Mouse (Mus musculus) urinary bladder, postnatal 25 days (tissue): ENCODE results near the gene Gbx2.

Experiments used
- DNase-seq: peaks from one replicate; pipeline ENCODE4 v3.0.0; 2022; ENCODE audit warnings: low spot score

The Gbx2 gene

DNA sequence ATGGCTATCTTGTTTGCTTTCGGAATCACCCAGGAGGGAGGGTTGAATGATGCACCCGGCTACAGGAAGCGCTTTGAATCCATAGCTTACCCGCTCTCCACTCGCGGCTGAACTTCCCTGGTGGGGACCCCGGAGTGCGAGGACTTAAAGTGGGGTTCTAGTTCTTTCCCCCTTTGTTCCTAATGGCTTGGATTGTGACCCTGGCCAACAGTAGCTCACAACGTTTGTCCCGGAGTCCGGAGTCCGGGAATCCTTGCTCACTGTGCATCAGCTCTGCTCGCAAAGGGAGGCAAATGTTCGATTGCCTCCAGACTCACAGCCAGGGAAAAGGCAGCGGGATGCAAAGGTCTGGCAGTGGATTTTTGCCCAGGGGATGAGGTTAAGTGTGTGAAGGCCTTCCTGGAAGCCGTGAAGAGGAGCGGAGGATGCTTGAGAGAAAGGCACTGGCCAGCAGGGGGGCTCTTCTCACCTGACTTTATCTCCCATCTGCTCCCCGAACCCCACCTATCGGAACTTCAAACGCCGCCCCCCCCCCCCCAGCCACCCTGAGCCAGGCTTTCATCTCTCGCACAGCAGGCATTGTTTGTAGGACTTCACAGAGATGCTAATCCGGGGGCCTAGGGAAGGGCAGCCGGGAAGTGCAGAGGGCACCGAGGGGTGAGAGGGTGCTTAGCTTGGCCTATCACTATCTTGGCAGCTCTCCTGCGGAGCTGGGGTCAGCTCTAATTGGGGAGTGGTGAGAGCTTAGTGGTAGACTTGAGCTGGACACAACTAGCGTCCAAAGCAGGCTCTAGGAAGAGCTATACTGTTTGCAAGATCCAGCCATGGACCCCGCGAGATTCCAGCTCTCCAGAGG lies 4.7 kb upstream of the Gbx2 start:
- DNase-seq: no peak

DNA sequence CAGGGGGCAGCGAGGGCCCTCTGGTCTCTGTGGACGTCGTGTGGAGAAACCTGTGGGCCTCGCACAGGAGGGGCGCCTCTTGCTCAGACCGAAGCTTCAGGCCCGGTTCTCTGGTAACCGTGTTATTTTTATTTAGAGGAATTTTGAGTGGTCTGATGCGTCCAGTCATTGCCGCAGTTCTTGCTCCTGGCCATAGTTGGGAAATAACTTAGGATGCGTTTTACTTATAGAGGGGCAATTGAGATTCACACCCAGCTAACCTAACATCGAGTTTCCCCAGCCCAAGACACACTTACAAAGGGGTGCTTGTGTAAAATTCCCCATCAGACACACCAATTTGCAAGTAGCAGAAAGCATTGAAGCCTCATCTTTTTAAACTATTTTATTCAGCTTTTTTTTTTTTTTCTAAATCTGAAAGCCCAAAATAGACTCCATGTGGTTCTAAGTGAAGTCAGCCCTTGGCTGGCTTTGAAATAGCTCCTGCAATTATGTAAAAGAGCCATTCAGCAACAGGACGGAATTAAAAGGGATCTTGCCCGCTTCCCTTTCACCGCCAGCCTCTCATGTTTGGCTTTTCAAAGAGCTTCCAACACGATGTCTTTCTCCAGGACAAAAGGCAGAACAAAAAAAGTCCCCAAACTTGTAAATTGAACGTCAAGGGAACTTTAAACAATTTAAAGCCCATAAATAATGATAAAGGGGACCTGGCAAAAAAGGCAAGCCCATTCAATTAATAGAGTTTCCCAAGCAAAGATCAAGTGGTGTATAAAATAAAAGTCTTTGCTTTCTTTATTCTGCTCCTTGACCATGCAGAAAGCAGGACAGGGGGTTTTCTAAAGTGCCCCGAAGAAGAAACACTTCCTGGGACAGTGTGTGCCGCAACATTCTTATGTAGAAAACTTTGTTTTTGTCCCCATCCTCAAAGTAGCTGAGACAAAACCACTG lies 3.6 kb upstream of the Gbx2 start:
- DNase-seq: no peak

DNA sequence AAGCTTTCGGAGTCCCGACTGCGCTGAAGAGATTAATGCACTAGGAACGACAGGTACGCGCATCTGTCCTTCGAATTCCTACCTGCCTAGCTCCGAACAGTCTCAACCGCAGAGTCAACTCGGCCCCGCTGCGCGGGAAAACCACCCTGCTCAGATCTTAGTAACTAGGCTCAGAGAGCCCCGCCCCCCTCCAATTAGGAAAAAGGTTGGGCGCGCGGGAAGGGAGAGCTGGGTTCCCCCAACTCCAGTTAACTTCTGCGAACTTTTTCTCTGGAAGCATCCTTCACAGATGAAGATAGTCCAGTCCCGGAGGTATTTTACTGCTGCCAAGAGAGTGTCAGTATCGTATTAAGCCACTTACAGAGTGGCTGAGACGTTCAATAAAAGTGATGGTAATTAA lies 2.8 kb upstream of the Gbx2 start:
- no peak for DNase-seq

DNA sequence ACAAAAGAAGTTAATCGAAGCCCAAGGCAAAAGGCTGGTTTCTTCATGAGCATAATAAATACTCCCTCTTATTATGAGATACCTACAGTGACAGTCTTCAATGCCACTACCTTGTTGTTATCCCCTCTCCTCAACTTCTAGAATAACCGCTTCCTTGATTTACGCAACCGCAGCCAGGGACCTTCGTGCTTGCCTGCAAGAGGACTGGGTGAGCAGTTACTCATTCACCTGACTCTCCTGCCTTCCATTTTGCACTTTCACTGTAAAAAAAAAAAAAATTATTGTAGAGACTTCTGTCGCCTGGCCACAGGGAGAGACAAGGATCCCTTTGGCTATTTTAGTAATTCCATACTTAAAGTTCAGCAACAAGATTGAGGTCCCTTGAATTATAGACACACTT lies 2.0 kb upstream of the Gbx2 start:
- no peak for DNase-seq

DNA sequence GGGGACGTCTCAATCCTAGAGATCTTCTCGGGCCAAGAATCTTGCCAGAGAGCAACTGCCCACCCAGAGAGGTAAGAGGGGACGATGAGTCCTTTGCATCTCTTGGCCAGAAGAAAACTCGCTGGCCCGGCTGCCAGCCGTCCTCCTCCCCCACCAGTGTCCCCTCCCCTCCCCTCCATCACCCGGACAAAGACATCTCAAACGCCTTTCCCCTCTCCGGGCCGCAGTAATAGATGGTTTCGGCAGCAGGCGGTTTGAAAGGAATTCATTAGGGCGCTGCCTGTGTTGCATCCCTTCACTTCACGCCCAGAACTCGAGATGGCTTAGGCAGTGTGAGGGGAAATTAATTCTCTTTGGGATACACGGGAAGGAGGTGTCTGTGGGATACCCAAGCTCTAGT lies 1.6 kb upstream of the Gbx2 start:
- no peak for DNase-seq

DNA sequence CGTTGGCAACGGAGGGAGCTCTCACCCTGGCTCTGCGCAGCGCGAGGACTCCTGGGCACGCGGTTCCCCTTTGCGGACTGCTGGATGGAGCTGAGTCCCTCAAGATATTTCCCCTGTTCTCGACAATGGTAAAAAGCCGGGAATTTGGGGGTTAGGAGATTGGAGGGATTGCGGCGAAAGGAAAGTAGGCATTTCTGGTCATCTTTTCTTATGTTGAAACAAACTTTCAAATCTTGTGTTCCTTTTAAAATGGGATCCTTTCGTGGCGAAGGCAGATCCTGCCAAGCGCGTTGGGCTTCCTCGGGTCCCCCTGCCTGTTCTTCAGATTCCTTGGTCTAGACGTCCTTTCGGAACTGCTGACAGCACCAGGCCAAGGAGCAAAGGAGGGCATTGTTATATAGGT lies 1.0 kb upstream of the Gbx2 start:
- no peak for DNase-seq

DNA sequence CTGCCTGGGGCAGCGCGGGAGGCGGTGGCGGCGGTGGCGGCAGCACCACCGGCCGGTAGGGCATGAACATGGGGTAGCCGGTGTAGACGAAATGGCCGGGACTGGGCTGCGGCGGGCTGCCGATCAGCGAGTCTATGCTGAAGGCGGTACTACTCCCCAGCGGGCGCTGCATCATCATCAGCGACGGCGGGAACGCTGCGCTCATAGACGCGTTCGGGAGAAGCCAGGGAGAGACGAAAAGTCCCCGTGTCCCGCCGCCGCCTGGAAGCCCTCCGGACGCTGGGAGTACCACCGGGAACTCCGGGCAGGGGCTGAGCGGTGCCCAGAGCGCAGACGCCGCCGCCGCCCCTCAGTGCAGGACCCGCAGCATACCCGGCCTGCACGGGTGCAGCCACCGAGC lies 428 bp downstream of the Gbx2 start:
- DNase-seq: no peak

DNA sequence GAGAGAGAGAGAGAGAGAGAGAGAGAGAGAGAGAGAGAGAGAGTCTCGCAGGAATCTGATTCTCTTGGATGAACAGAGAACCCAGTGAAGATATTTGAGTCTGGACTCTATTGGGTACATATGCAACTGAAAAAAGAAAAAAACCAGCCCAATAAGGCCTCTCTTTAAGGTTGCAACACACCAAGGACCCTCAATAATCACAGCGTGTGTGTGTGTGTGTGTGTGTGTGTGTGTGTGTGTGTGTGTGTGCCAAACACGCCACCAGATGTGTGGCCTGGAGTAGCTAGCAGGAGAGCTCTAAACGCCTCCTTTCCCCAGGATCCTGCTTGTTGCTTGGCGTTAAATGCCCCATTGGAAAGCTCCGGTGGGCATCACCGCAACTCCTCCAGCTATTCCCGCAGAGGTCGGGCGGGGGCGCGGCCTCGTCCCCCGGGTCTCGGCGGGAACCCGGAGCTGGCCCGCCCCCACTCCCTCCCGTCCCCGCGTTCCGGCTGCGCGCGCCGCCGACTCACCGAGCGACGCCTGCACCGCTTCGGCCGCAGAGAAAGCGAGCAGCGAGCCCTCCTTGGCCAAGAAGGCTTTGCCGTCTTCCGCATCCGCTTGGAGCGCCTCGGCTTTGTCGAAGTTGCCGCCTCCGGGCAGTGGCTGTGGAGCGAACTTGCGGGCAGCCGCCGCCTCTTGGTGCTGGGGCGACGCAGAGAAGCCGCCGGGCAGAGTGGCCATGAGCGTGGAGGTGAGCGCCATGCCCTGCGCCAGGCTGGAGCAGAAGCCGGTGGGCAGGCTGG lies 1.1 kb downstream of the Gbx2 start:
- DNase-seq: no peak

DNA sequence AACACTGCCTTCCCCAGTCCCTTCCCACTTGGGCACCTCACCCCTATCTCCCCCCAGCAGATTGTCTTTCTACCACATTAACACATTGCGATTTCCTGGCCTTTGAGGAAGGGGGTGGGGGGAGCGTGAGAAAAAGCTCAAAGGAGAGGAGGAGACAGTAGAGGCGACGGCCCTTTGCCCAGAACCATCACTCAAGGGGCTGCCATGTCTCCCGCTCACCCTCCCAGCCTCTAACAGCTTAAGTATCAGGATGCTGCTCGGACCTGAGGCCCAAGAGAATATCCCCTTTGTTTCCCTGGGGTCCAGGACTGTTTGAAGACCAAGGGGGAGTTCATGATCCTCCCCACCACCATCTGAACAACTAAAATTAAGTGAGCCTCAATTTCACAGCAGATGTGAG lies 1.8 kb downstream of the Gbx2 start:
- DNase-seq: no peak

DNA sequence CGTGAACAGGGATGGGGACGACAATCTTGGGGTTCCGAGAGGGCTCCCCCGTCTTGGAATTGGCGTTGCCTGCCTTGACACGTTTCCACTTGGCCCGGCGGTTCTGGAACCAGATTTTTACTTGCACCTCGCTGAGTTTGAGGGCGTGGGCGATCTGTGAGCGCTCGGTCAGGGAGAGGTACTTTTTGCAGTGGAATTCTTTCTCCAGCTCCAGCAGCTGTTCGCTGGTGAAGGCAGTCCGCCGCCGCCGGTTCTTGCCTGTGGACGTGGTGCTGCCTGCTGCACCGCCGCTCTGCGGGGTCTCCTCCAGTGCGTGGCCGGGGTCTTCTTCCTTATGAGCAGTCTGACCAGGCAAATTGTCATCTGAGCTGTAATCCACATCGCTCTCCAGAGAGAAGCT lies 2.3 kb downstream of the Gbx2 start:
- no peak for DNase-seq

DNA sequence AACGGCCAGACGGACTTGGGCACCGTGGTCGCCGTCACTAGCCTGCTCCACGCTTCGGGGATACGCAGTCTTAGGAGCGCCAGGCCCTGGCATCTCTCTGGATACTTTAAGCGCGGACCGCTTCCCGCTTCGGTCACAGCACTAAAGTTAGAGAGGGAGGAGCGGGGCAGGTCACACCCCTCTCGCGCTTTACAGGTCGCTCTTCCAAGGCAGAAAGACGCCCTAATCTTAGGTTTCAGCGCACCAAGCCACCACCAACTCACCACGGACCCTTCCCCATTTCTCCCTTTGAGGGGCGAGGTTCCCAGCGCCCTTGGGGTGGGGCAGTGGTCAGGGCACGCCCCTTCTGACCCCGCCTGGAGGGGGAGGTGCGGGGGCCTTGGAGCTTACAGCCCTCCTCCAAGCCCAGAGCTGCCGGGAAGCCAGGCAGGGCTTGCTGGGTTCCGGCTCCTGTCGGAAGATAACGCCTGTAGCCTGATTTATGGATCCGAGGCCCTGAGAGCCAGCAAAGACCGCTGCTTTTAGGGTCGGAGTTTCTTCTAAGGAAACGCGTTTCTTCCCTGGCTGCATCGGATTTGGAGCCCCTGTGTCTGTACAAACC lies 3.8 kb downstream of the Gbx2 start:
- DNase-seq: no peak

DNA sequence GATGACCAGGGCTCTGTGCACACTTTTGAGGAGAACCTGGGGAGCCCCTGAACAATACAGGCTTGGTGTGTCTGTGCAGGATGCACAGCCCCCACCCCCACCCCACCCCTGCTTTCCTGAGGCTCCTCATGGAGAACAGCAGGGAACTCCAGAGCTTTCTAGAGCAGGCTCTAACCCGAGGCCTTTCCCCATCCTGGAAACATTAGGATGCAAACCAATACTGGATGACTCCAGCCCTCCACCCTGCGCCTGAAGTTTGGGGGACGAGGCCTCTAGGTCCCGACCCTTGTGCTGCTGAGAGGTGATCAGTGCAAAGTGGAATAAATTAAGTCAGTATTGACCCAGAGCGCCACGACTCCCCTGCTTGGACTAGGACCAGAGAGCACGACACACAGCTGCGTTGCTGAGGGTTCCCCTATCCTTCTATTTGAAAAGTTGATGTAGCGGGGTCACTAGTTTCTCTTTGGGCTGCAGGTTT lies 4.4 kb downstream of the Gbx2 start:
- no peak for DNase-seq

DNA sequence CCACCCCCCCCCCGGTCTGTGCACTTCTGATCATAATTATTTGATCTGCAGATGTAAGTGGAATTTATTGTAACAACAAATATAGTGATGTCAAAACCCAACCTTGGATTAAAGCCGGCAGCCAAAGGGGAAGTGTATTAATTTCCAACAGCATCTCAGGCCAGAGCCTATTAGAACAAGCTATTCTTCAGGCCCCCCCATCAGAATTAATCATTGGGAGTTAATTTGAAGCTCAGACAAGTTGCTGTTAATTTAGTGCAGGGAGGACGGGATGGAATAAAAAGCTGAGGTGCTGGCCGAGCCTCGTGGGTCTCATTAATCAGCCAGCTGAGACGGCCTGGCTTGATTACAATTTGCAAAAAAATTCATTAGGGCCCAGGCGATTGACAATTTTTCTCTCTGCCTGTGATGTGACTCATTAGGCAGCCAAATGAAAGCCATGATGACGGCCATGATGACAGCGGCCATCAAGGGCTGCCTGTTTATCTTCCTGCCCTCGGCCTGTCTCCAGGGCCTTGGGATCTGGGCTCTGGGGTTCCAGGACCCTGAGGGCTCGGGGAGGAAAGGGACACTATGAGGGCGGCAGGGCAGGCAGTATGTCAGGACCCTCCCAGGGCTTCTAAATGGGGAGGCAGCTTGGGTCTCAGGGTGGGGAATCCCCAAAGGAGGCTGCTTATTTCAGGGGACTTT lies 5.3 kb downstream of the Gbx2 start:
- no peak for DNase-seq

DNA sequence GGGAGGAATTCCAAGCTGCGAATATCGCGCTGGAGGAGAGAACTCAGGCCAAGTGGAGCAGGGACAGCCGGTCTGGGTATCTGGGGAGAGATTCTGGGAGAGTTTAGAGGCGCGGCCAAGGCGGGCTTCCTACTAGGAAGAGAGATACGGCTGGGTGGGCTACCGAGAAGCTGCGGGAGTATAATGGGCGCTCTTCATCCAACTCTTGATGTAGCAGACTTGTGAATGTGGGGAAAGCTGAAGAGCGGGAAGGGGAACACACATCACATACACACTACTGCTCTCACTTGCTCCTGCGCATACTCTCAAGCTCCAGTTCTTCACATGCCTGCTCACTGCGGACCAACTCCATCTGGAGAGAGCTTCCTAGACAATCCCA lies 7.3 kb downstream of the Gbx2 start:
- no peak for DNase-seq

DNA sequence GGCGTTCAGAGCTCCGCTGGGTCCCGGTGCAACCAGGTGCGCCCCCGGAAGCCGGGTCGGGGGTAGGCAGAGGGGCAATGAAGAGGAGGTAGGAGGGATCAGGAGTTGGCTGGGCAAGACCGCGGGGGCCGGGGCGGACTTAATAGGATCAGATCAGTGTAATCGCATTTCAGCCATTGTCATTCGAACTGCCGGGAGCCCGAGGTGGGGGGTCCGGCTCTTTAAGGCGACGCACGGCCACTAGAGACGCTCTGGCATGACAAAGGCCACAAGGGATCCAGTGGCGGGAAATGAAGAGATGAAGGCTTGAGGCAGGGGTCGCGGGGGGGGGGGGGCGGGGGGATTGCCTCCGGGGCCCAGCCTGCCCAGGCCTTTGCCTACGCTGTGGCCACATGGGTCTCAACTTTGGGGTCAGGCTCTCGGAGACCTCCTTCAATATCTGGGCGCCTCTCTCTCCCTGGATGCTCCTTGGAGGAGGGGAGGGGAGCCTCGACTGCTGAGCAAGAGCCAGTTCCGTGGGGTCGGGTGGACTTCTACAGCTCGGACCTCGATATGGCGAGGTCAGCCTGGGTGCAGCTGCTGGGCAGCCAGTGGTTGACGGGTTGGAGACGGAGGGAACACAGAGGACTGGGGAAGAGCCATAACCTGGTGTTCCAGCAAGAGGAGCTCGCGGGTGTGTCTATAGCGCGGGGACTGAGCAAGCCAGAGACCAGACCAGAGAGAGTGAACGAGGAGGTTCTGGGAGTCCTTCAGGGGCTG lies 7.9 kb downstream of the Gbx2 start:
- DNase-seq: no peak

DNA sequence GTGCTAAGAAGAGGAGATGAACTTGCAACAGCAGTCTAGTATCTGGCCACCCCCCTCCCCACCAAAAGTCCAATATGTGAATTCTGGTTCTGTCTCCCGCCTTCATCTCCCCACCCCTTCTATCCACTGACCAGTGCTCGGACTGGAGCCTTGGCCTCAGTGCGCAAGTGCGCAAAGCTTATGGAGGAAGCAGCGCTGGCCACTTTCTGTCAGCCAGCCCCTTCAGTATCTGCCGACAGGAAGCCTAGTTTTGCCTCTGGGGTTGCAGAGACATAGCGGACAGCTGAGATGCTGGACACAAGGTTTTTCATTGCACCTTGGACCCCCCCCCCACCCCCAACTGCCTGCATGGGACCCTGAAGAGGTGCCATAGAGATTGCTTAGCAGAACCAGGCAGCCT lies 8.7 kb downstream of the Gbx2 start:
- no peak for DNase-seq

DNA sequence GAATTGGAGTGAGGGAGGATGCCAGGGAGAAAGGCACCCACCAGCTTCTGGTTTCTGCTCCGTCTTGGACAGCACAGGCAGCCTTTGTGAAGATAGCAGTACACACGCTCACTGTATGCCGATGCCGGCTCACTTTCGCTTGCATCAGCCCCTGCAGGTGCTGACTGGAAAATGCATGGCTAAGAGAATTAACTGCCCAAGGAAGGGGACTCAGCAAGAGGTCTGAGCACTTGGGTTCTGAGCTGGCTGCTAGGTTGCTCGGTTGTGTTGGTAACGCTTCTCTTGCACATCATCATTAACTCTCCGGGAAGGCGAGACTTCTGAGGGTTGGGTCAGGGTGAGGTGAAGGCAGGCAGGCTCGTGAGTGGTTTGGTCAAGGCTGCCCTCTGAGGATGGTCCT lies 9.2 kb downstream of the Gbx2 start:
- no peak for DNase-seq

DNA sequence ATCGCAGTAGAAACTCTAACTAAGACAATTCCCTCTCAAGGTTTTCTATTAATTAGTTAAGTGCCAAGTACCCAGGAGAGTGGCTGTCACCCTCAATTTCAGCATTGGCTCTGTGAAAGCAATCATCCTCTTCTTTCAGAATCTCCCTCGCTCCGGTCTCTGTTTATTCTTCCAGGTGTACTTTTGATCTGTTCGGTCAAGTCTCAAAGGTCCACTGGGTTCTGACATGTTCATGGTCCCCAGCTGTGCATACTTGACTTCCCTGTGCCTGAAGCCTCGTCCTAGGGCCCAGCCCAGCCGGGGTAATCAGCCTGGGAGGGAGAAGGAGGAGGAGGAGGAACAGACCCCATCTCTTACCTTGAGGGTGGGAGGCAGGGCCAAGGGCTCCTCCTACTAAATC lies 11.8 kb downstream of the Gbx2 start:
- no peak for DNase-seq

DNA sequence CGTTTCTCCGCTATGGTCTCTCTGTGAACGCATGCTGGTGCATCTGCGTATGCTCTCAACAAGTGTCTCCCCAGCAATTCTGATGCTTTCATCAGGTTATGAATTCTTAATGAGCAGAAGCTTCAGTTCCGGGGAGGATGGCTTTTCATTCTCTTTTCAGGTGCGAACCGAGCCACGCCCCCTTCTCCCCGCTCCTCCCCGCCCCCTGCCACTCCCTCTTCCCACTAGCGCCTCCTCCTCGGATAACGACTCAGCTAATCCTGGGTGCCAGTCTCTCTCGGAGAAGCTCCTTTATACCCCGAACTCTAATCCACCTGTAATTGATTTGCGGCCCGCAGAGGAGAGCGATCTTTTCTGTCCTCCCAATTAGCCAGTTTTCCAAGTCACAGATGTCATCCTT lies 12.9 kb downstream of the Gbx2 start:
- no peak for DNase-seq

DNA sequence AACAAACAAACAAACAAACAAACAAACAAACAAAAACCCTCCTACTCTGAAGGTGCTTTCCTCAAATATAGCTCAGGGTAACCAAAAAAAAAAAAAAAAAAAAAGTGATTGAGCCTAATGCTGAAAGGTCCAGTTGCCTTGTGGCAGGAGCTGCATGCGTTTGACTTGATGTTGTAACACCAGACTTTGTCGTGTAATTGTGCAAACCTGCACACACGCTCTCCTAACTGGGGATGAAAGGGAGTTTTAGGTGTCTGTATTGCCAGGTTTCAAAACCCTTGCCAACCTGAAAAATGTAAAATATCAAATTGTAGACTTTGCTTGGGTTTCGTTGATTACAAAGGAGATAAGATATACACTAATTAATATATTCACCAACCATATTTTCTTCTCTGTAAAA lies 17.4 kb downstream of the Gbx2 start:
- DNase-seq: no peak

DNA sequence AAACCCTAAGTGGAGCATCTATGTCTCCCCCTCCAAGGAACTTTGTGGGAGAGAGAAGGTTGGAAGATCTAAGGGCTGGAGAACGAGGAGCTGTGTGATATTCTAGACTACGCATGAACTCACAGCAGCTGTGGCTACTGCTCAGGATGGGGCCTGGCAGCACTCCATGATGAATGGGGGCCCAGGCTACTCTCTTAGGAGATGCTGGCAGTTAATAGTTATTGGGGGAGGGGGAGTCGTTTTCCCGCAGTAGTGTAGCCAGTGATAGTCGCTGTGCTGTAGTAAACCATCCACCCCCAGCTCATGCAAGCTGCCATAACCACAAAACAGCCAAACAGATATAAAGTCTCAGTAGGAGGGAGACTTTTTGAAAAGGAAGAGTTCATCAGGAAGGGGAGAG lies 18.6 kb downstream of the Gbx2 start:
- no peak for DNase-seq
